Mouse (Mus musculus) regulatory T cell (primary cell): Measurements from ENCODE around the gene H2-M10.4.
"Not testable (repeated sequence)": the region's sequence is repeated elsewhere in the genome, so short reads cannot be mapped to it uniquely, and the experiment has no call there.

Experiments used
- in situ Hi-C: fragments of 300-600 bp; cut with MboI, MseI; formaldehyde crosslinking; loops from one replicate; pipeline ENCODE4 v1.15.1; 2025; ENCODE audit warnings: high pct_unique_total_duplicates

Gene H2-M10.4

DNA sequence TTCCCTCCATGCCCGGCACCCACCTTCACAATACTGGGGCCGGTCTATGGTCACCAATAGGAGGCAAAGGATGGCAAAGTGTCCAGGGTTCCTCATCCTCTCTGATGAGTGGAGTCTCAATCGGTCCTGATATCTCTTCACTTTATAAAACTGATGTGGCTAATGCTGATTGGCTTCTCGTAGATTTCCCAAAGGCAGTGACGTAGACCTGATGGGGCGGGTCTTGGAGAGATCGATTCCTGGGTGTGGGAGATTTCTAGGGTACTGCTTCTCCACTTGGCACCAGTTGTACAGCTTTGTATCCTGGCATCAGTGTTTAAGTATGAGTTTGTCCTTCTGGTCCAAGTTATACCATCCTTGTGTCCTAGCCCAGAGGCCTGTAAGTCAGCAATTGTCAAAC lies at the start of gene H2-M10.4:
Gene H2-M10.4 (minus strand): TSS at position 101 of the 400 bp plus-strand sequence.
- in situ Hi-C loops = no loop called here

DNA sequence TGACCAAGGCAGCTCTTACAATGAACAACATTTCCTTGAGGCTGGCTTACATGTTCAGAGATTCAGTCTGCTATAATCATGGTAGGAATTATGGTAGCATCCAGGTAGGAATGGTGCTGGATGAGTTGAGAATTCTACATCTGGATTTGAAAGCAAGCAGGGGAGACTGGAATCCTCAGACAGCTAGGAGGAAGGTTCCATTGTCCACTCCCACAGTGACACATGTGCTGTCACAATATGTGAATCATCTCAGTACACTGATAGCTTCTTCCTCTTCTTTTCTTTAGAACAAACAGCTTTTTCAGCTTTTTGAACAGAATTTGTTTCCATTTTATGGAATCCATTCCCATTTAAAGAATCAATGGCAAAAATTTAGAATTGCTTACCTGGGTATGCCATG lies 41.8 kb upstream of the H2-M10.4 start:
- in situ Hi-C loops = no loop called here

DNA sequence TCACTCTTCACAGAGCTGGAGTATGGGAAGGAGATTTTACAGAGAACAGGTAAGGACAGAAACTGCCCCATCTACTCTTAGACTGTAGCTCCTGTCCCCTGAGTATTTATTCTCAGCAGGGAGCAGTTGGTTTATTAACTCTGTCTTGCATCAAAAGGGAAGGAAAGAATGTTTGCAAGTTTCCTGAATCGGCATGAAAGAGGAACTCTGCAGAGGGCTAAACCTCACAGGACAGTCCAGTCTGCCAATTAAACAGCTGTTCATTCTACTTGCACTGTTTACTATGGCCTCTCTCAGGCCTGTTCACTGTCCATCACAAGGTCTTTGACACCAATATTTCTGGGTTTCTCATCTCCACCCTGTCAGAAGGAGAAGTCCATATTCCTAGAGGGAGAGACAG lies 38.3 kb upstream of the H2-M10.4 start:
- in situ Hi-C loops = no loop called here

DNA sequence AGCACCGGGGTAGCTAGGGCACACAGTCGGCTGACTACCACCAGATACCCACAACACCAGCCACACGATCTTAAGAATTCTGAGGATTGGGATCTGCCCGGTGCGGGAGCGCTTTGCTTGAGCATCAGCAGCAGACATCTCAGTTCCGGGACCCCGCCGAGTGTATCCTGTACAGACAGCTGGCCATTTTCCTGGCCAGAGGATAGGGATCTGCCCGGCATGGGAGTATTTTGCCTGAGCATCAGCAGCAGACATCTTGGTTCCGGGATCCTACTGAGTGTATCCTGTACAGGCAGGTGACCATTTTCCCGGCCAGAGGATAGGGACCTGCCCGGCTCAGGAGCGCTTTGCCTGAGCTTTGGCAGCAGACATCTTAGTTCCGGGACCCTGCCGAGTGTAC lies 26.0 kb upstream of the H2-M10.4 start:
- in situ Hi-C loops = not testable (repeated sequence)

DNA sequence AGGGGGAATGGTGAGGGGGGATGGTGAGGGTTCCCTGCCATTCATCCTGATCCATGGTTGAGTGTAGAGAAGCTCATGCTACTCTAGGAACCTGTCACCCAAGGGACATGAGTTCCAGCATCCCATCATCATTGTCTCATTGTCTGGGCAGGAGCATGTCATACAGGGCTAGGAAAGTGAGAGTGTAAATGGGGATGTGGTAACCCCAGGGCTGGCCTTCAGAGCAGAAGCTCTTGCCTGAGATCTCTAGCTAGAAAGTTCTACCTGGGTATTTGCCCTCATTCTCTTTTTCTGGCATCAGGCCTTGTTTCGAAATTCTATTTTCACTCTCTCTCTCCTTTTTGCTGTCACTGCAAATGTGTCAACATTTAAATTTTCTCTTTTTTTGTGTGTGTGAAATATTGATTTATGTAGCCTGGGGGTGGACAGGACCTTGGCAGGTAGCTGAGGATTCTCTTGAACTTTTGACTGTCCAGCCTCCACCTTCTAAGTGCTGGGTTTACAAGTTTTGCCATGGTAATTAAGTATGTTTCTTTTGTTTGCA lies 24.6 kb upstream of the H2-M10.4 start:
- in situ Hi-C loops = no loop called here

DNA sequence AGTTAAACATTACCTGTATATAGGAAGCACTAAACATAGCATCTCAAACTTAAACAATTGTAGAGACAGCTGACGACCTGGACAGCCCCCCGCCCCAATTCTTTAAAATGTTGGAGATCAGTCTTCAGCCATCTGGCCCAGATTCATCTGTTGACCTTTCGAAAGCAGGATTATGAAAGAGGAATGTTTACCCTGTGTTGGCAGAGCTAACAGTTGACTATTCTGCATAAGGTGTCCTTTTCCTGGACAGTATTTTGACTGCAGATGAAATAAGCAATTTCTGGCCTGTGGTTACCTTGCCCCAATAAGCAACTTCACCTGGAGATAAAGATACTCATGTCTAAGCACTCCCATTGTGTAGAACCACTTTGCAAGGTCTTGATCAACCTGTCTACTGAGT lies 21.7 kb upstream of the H2-M10.4 start:
- in situ Hi-C loops = no loop called here

DNA sequence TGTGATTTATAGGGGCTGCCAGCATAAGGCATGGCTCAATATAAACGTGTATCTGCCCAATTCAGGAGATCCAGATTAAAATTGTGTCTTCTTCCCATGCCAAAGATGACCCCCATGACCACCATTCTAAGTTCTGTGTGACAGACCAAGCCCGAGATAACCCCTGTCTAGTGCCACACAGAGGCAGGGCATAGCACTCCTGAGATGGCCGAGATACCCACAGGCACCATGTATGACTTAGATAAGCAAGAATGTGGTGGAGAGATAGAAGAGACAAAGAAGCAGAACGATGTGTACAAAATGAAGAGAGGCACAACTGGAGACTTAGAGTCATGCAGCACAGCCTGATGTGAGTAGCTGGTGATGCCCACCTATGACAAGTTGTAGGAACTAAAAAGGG lies 5.9 kb downstream of the H2-M10.4 start:
- in situ Hi-C loops = no loop called here

DNA sequence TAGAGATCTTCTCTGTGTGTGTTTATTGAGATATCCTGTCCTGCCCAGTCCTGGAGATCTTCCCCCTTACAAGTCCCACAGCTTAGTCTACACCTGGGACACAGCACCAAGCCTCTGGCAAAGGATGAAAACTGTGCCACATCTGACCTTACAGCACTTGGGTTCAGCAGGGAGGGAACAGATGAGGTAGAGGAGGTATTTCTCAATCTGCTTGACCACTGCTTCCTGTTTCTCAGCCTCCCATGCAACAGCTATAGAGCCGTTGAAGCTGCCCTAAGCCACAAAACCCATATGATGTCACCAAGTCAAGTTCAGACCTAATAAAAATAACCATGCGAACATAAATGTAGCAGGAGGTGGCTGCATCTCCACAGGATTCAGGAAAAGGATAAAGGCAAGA lies 30.7 kb downstream of the H2-M10.4 start:
- in situ Hi-C loops = no loop called here

DNA sequence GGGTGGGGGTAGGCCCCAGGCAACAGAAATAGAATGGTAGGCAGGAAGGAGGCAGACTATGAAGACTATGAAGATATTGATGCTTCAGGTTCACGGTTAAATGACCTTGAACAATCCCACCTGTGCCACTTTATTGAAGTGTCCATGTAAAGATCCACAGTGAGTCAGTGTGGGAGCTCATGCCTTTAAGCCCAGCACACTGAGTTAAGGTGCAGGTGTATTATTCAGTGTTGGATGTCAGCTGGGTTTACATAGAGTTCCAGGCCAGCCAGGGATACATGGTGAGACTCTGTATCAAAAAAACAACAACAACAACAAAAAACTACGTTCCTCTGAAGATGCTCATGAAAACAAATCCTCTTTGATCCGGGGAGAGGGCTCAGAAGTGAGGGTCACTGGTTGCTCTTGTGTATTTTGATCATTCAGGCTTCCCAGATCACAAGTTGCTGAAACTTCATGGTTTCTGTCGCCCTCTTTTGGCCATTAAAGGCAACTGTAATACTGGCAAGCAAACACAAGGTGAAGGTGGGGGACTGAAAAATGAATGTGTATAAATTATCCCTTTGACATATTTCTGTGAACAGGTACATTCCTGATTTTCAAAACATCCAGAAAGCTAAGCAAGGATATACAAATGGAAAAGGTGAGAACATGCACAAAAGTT lies 43.9 kb downstream of the H2-M10.4 start:
- in situ Hi-C loops = loop anchor here (5.0 kb wide), 2 partner anchors 61 to 106 kb away; no protein-coding TSS in a partner anchor

DNA sequence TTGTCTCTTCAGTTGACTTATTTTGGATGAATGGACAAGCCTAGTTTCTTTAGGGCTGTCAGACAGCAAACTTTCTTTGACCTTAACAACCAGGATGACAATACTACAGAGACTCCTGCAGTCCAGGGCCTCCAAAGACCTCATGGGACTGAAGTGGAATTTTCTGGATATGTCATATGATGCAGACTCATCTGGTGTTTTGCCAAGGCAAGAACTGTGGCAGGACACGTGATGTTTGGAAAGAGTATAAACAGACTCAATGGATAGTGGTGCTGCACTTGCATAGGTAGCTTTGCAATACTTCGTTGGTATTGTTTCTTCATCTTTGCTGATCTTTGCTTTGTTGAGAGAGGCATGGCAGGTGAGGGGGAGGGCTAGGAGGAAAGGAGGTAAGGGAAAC lies 44.7 kb downstream of the H2-M10.4 start:
- in situ Hi-C loops = loop anchor here (5.0 kb wide), 2 partner anchors 60 to 105 kb away; no protein-coding TSS in a partner anchor

DNA sequence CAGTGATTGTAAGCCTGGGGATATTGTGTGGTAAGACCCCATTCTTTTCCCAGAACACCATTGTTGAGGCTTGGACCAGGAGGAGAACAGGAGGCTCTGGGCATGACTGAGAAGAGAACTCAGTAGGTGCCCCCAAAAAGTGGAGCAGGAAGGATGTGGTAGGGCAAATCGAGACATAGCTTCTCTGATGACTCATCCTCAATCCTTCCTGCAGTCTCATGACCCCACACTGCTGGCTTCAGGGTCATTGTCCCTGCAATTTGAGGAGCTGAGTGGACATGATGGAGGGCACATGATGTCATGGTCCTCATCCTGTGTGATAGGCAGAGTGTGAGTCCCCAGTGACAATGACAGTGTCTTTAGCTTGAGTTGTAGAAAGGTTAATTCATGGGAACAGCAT lies 46.7 kb downstream of the H2-M10.4 start:
- in situ Hi-C loops = loop anchor here (5.0 kb wide), 2 partner anchors 58 to 103 kb away; no protein-coding TSS in a partner anchor

DNA sequence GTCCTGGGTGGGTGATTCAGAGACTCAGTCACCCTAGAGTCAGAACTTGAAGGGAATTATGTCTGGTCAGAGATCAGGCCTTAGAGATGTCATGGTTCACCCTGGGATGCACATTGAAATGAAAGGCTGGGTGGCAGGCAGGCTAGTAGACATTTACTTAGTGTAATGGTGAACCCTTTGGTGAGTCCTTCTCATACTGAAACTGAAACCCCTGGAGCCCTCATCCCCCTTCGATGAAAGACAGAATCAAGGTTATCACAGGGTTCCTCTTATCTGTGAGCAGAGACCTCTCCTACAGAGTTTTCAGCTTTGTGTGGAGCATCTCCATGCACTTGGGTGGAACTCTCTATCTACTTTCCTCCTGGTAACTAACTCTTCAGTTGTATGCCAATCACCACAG lies 47.8 kb downstream of the H2-M10.4 start:
- in situ Hi-C loops = no loop called here
